ENCODE assay signal across 8 mouse cellular contexts in the genomic region with DNA sequence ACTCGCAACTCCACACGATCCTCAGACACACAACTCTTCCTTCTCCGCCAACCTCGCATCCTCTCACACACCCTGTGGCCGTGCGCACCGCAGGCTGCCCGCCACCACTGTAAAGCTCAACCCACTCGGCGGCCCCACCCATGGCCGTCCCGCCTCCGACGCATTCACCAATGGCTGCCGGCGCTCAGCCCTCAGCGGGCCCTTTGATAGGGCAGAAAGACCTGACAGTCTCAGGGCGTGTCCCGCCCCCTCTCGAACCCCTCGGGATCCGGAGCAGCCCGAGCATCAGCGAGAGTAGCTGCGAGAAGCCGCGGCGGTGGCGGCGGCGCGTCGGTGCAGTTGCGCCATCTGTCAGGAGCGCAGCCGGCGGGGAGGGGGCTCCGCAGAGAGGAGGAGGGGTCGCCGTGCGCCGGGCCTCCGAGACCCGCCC. TPM values are rescaled to one million over a fixed set of nuclear protein-coding genes. Genes with fewer than 3 reads are reported as not detected.
DNase-seq lines count a peak whose midpoint lies in the region; ATAC-seq lines count a peak whose summit lies in the region.

No protein-coding gene starts in this region.

- DNase-seq in Muller cell, postnatal 12 days (ENCODE audit: inconsistent ontology term), result peak; percentile 98
- DNase-seq in cerebellum, adult 9-11 months, result peak; percentile 96
- DNase-seq in frontal cortex, adult 2 months (ENCODE audit: extremely low spot score in 1 of 2, low spot score in 1 of 2), result peak; percentile 95 to 98
- peak; percentile 97 for DNase-seq in hindbrain, embryonic 11.5 days (ENCODE audit: low spot score)
- DNase-seq in layer of hippocampus, postnatal 10 days (ENCODE audit: low spot score in 2 of 2), result peak; percentile 93 to 96
- peak; percentile 97 for DNase-seq in lung, postnatal 10 days
- DNase-seq in ovary, postnatal 36 days (ENCODE audit: low spot score), result peak; percentile 95
- peak; percentile 97 for DNase-seq in thymus, postnatal 25 days

- under 1% methylated on average over 38 of the region's 44 CpGs for WGBS in hindbrain, embryonic 11.5 days

- H3K9ac ChIP-seq in hindbrain, embryonic 11.5 days (ENCODE audit: low read depth, low read length), result peak overlapping the region; percentile 86

- no peaks in the 10 kb centered on the region for H3K4me1 ChIP-seq in hindbrain, embryonic 11.5 days (replicated peaks; ENCODE audit: control insufficient read depth, insufficient read depth, low read length)

- H3K36me3 ChIP-seq in hindbrain, embryonic 11.5 days (ENCODE audit: control insufficient read depth, insufficient read depth, low read length), result no peaks in the 10 kb centered on the region

- ATAC-seq in hindbrain, embryonic 11.5 days (ENCODE audit: low FRiP score), result peak; percentile 99

- peak overlapping the region; percentile 95 for H3K27ac ChIP-seq in hindbrain, embryonic 11.5 days (ENCODE audit: low read depth, low read length)

- H3K4me3 ChIP-seq in hindbrain, embryonic 11.5 days (ENCODE audit: low read depth, low read length), result peak overlapping the region; percentile 89

- H3K27me3 ChIP-seq in hindbrain, embryonic 11.5 days (ENCODE audit: control insufficient read depth, insufficient read depth, low read length), result no peaks in the 10 kb centered on the region

- H3K4me2 ChIP-seq in hindbrain, embryonic 11.5 days (replicated peaks; ENCODE audit: low read depth, low read length), result peak overlapping the region; percentile 66

- no peaks in the 10 kb centered on the region for H3K9me3 ChIP-seq in hindbrain, embryonic 11.5 days (ENCODE audit: control insufficient read depth, low read length)

RNA-seq across cellular contexts. Expression of a gene that starts 0.9 kb away (rescaled TPM):
- 127 and 145 TPM in 2 replicates for polyA plus RNA-seq in frontal cortex, adult 2 months (2012; rRNA removed)
- 51.1 and 53.2 TPM in 2 replicates for polyA plus RNA-seq in hindbrain, embryonic 11.5 days (2014; fragmentation: Nextera tagmentation; extraction: Ambion mirVana)
- total RNA-seq in layer of hippocampus, postnatal 10 days (2021), result 100 to 1,000 TPM; 235 to 244 TPM

Comparison
In these comparisons a context has a peak if more than half of its experiments do, and no peak if none do; other contexts are left out.
1. Peak in every context shown above with its lines: DNase-seq, ATAC-seq, H3K4me3 ChIP-seq and H3K27ac ChIP-seq.